Mouse (Mus musculus) neural tube, embryonic 14.5 days (tissue): ENCODE results near the gene Cald1. TPM values are rescaled to one million over a fixed set of nuclear protein-coding genes. Genes with fewer than 3 reads are reported as not detected.
A peak's percentile ranks its signal among the peaks of the same experiment; 100 is the strongest.

Experiments
- ATAC-seq: fragments of 200-750 bp; cut with Nextera tagmentation; 2 replicates; pipeline ENCODE4 v1.8.0; 2017; ENCODE audit warnings: low read depth, mild to moderate bottlenecking, moderate TSS enrichment, moderate library complexity
- H3K27ac ChIP-seq: fragments of 300-500 bp; sonication (generic); 2 replicates; pipeline ENCODE4 v1.5.1; 2014; ENCODE audit warnings: low read depth, mild to moderate bottlenecking, control low read depth, low read length, moderate library complexity, mixed read lengths
- H3K27me3 ChIP-seq: fragments of 300-500 bp; sonication (generic); 2 replicates; pipeline ENCODE4 v1.6.1; 2014; ENCODE audit warnings: low read length; ENCODE audit not compliant: control insufficient read depth, insufficient read depth
- H3K36me3 ChIP-seq: fragments of 300-500 bp; sonication (generic); 2 replicates; pipeline ENCODE4 v1.6.1; 2014; ENCODE audit warnings: low read length, mixed read lengths; ENCODE audit not compliant: control insufficient read depth, insufficient read depth
- H3K4me1 ChIP-seq: fragments of 300-500 bp; sonication (generic); 2 replicates; pipeline ENCODE4 v1.6.1; 2014; ENCODE audit warnings: low read length; ENCODE audit not compliant: control insufficient read depth, insufficient read depth
- H3K4me2 ChIP-seq: fragments of 300-500 bp; sonication (generic); 2 replicates; pipeline ENCODE4 v1.6.1; 2014; ENCODE audit warnings: mild to moderate bottlenecking, low read depth, low read length, control low read depth
- H3K4me3 ChIP-seq: fragments of 300-500 bp; sonication (generic); 2 replicates; pipeline ENCODE4 v1.5.1; 2014; ENCODE audit warnings: low read depth, low read length, control low read depth, mixed read lengths
- H3K9ac ChIP-seq: fragments of 300-500 bp; sonication (generic); replicated peaks from 2 replicates; pipeline ENCODE4 v1.6.1; 2014; ENCODE audit warnings: low read depth, mild to moderate bottlenecking, control low read depth, low read length, mixed read lengths
- H3K9me3 ChIP-seq: fragments of 300-500 bp; sonication (generic); 2 replicates; pipeline ENCODE4 v1.6.1; 2016; ENCODE audit warnings: low read length; ENCODE audit not compliant: control insufficient read depth
- WGBS: fragments of 180-500 bp; shearing (Covaris S2); extraction: QIAGEN DNeasy Blood & Tissue Kit; methylation state at CpG from one replicate; pipeline ENCODE4 v1.1.7; 2014; 5-methylcytosine and 5-hydroxymethylcytosine counted together
- polyA plus RNA-seq: library from polyadenylated mRNA; unstranded; fragments of >200 nt; fragmentation: Nextera tagmentation; extraction: Ambion mirVana; gene quantifications from 2 replicates; pipeline ENCODE4 v1.2.1, GENCODE M21; 2014

Gene Cald1
- polyA plus RNA-seq, 1 experiment from 2014 or later: 29.1 TPM

GRCm38 (mm10) chr6:34770491-34770890, 172.2 kb downstream of the Cald1 start:
- H3K9me3 ChIP-seq: no peaks in the 10 kb centered on the region
- no peak overlapping the region for H3K4me3 ChIP-seq
- H3K9ac ChIP-seq: no peak overlapping the region
- 89% methylated on average over 6 of the region's 6 CpGs for WGBS
- no peaks in the 10 kb centered on the region for H3K27me3 ChIP-seq
- H3K4me2 ChIP-seq: no peak overlapping the region
- no peak overlapping the region for H3K27ac ChIP-seq
- no peaks in the 10 kb centered on the region; the same call in 1 of the 2 replicates for H3K36me3 ChIP-seq
- ATAC-seq: no peak
- H3K4me1 ChIP-seq: no peaks in the 10 kb centered on the region

DNA sequence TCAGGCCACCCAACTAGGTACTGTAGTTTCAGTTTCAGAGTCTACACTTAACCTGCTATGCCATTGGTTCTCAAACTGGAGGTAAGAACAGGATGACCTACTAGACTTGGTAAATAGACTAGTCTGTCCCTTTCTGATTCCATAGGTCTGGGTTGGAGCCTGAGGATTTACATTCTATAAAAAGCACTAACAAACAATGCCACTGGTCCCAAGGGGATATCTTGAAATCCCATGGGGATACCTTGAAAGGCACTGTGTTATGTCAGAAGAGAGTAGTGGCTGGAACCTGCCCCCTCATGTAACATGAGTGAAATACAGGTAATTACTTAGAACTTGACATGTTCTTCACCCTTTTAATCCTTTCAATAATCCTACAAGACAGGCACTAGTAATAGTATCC, 178.1 kb downstream of the Cald1 start:
- no peak overlapping the region for H3K9ac ChIP-seq
- no peak for ATAC-seq
- no peak overlapping the region for H3K27ac ChIP-seq
- H3K4me2 ChIP-seq: no peak overlapping the region
- H3K4me3 ChIP-seq: no peak overlapping the region
- no peaks in the 10 kb centered on the region; the same call in 1 of the 2 replicates for H3K36me3 ChIP-seq
- no peaks in the 10 kb centered on the region for H3K4me1 ChIP-seq
- no peaks in the 10 kb centered on the region for H3K9me3 ChIP-seq
- H3K27me3 ChIP-seq: no peaks in the 10 kb centered on the region

GRCm38 (mm10) chr6:34777094-34777493, 178.8 kb downstream of the Cald1 start:
- H3K9me3 ChIP-seq: no peaks in the 10 kb centered on the region
- no peak for ATAC-seq
- H3K4me1 ChIP-seq: no peaks in the 10 kb centered on the region
- H3K36me3 ChIP-seq: no peaks in the 10 kb centered on the region
- no peaks in the 10 kb centered on the region for H3K27me3 ChIP-seq
- no peak overlapping the region for H3K27ac ChIP-seq
- no peak overlapping the region for H3K9ac ChIP-seq
- H3K4me3 ChIP-seq: no peak overlapping the region
- 78% methylated on average over 2 of the region's 2 CpGs for WGBS
- H3K4me2 ChIP-seq: no peak overlapping the region

GRCm38 (mm10) chr6:34777981-34778668, 179.8 kb downstream of the Cald1 start:
- no peak overlapping the region for H3K4me3 ChIP-seq
- no peaks in the 10 kb centered on the region for H3K36me3 ChIP-seq
- H3K4me1 ChIP-seq: no peaks in the 10 kb centered on the region
- no peak overlapping the region for H3K9ac ChIP-seq
- H3K27ac ChIP-seq: no peak overlapping the region
- H3K27me3 ChIP-seq: no peaks in the 10 kb centered on the region
- 78% methylated on average over 10 of the region's 10 CpGs for whole genome bisulfite sequencing
- no peak for ATAC-seq
- no peaks in the 10 kb centered on the region for H3K9me3 ChIP-seq
- no peak overlapping the region for H3K4me2 ChIP-seq

DNA sequence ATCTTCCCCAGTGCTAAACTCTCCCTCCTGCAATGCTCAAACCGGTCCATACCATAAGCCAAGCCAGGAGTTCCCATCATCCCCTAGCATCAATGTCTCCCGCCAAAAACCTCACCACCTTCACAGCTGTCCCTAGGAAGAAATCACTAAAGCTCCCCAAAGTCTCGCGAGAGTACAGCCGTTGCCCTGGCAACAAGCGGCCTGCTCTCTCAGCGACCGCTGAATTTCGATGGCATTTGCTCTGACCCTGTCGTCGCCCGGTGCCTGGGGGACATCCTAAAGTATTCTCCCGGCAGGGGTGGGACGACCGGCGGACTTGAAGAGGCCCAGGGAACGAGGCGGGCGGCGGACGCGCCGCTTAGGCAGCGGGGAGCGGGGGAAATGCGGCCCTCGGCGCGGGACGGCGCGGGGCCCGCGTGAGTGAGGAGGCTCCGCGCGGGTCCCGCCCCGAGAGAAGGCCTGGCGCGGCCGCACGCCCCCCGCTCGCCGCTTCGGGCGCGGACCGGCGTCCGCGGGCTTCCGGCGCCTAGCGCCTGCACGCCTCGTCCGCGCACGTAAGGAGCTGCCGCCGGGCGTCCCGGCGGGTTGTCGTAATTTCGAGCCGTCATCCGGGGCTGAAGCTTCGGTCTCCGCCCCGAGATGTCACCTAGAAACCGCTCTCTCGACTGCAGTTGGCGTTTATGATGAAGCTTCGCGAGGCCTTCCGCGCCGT, 182.1 kb downstream of the Cald1 start, which contains the start of gene Agbl3:
Gene Agbl3 (plus strand): TSS at position 202 of the 712 bp plus-strand sequence.
- under 1% methylated on average over 50 of the region's 81 CpGs for WGBS
- peak within 1 kb of the TSS; percentile 61 for H3K4me2 ChIP-seq
- H3K27me3 ChIP-seq: no peaks in the 10 kb centered on the region
- H3K9ac ChIP-seq: peak within 1 kb of the TSS; percentile 92
- no peaks in the 10 kb centered on the region for H3K9me3 ChIP-seq
- no peaks in the 10 kb centered on the region for H3K4me1 ChIP-seq
- H3K4me3 ChIP-seq: peak within 1 kb of the TSS; percentile 67
- ATAC-seq: peak; percentile 97
- H3K27ac ChIP-seq: peak within 1 kb of the TSS; percentile 97
- no peaks in the 10 kb centered on the region for H3K36me3 ChIP-seq

- peak overlapping the region; percentile 67 for H3K4me3 ChIP-seq
- H3K27ac ChIP-seq: peak overlapping the region; percentile 97
- H3K9me3 ChIP-seq: no peaks in the 10 kb centered on the region
- ATAC-seq: no peak
- no peaks in the 10 kb centered on the region for H3K27me3 ChIP-seq
- no peaks in the 10 kb centered on the region for H3K4me1 ChIP-seq
- WGBS: 3% methylated on average over 13 of the region's 13 CpGs
- H3K4me2 ChIP-seq: peak overlapping the region; percentile 61
- H3K36me3 ChIP-seq: 0 out of 2 replicates have a peak, but pooled peaks cover 4% of the 10 kb centered on the region
- peak overlapping the region; percentile 92 for H3K9ac ChIP-seq
Observed at GRCm38 (mm10) chr6:34780943-34781289, 182.6 kb downstream of the Cald1 start.

- 0 out of 2 replicates have a peak, but pooled peaks cover 4% of the 10 kb centered on the region for H3K36me3 ChIP-seq
- no peak overlapping the region for H3K4me2 ChIP-seq
- no peak overlapping the region for H3K9ac ChIP-seq
- no peaks in the 10 kb centered on the region for H3K27me3 ChIP-seq
- no peaks in the 10 kb centered on the region for H3K4me1 ChIP-seq
- WGBS: 100% methylated on average over 1 of the region's 1 CpGs
- ATAC-seq: no peak
- H3K27ac ChIP-seq: no peak overlapping the region
- no peak overlapping the region for H3K4me3 ChIP-seq
- no peaks in the 10 kb centered on the region for H3K9me3 ChIP-seq
Observed at GRCm38 (mm10) chr6:34782493-34782892, 184.2 kb downstream of the Cald1 start.

GRCm38 (mm10) chr6:34796881-34797280, 198.6 kb downstream of the Cald1 start:
- Histone ChIP-seq H3K27me3 (no peaks in the 10 kb centered on the region), H3K9ac (no peak overlapping the region), H3K4me1 (no peaks in the 10 kb centered on the region), H3K4me2 (no peak overlapping the region), H3K9me3 (no peaks in the 10 kb centered on the region), H3K36me3 (no peaks in the 10 kb centered on the region), H3K27ac (no peak overlapping the region), H3K4me3 (no peak overlapping the region)
- no peak for ATAC-seq
- WGBS: 82% methylated on average over 3 of the region's 3 CpGs

DNA sequence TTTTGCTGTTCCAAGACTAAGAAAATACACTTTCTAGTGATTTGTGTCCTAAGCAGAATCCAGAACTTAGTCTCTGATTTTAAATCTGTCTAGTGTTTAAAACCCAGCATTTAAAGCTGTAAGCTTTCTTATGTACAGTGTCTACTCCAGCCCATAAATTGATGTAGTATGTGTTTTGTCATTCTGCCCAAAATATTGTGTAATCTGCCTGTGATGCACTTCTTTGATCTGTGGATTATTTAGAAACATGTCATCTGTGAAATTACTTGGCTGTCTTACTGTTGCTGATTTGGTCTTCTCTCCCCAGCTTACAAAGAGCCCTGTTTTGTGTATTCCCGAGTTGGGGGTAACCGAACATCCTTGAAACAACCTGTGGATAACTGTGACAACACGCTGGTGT, 199.6 kb downstream of the Cald1 start:
- Histone ChIP-seq H3K4me3 (no peak overlapping the region), H3K27ac (no peak overlapping the region), H3K9me3 (no peaks in the 10 kb centered on the region), H3K9ac (no peak overlapping the region), H3K36me3 (no peaks in the 10 kb centered on the region), H3K4me2 (no peak overlapping the region), H3K27me3 (no peaks in the 10 kb centered on the region), H3K4me1 (no peaks in the 10 kb centered on the region)
- no peak for ATAC-seq
- WGBS: 86% methylated on average over 3 of the region's 3 CpGs
